Mouse (Mus musculus) heart, embryonic 14.5 days (tissue): Measurements from ENCODE around the gene Gipc3. TPM values are rescaled to one million over a fixed set of nuclear protein-coding genes. Genes with fewer than 3 reads are reported as not detected.

ENCODE experiments used
- ATAC-seq: fragments of 200-750 bp; cut with Nextera tagmentation; 2 replicates; pipeline ENCODE4 v1.8.0; 2017; ENCODE audit warnings: low read depth, moderate TSS enrichment; ENCODE audit not compliant: insufficient number of reproducible peaks, insufficient read depth, low FRiP score
- H3K27ac ChIP-seq, 2 experiments: fragments of 200-500 bp in 1 of 2; fragments of 300-500 bp in 1 of 2; sonication (generic) in 1 of 2; replicated peaks in 1 of 2; 2 replicates each; pipeline ENCODE4 v1.5.1; 2012 to 2014; ENCODE audit warnings: low read depth in 2 of 2, low read length in 2 of 2, control low read depth in 1 of 2, mild to moderate bottlenecking in 1 of 2, mixed read lengths in 1 of 2; ENCODE audit not compliant: control insufficient read depth in 1 of 2, insufficient read depth in 1 of 2
- H3K27me3 ChIP-seq: fragments of 300-500 bp; sonication (generic); 2 replicates; pipeline ENCODE4 v1.6.1; 2014; ENCODE audit warnings: mild to moderate bottlenecking, low read length, control low read depth; ENCODE audit not compliant: control insufficient read depth, insufficient read depth
- H3K36me3 ChIP-seq: fragments of 300-500 bp; sonication (generic); 2 replicates; pipeline ENCODE4 v1.6.1; 2014; ENCODE audit warnings: mild to moderate bottlenecking, control low read depth, low read length, mixed read lengths; ENCODE audit not compliant: control insufficient read depth, insufficient read depth
- H3K4me1 ChIP-seq, 2 experiments: fragments of 200-500 bp in 1 of 2; fragments of 300-500 bp in 1 of 2; sonication (generic) in 1 of 2; 2 replicates each; pipeline ENCODE4 v1.6.1; 2012 to 2014; ENCODE audit warnings: low read length in 2 of 2, control low read depth in 1 of 2, mixed read lengths in 1 of 2; ENCODE audit not compliant: control insufficient read depth in 2 of 2, insufficient read depth in 2 of 2
- H3K4me2 ChIP-seq: fragments of 300-500 bp; sonication (generic); 2 replicates; pipeline ENCODE4 v1.6.1; 2014; ENCODE audit warnings: mild to moderate bottlenecking, low read length
- H3K4me3 ChIP-seq, 2 experiments: fragments of 200-500 bp in 1 of 2; fragments of 300-500 bp in 1 of 2; sonication (generic) in 1 of 2; 2 replicates each; pipeline ENCODE4 v1.5.1; 2012 to 2014; ENCODE audit warnings: low read length in 2 of 2, mild to moderate bottlenecking in 2 of 2, control low read depth in 1 of 2, low read depth in 1 of 2, moderate library complexity in 1 of 2; ENCODE audit not compliant: control insufficient read depth in 1 of 2, insufficient read depth in 1 of 2
- H3K9ac ChIP-seq: fragments of 300-500 bp; sonication (generic); 2 replicates; pipeline ENCODE4 v1.6.1; 2014; ENCODE audit warnings: mild to moderate bottlenecking, low read length
- H3K9me3 ChIP-seq: fragments of 300-500 bp; sonication (generic); 2 replicates; pipeline ENCODE4 v1.6.1; 2016; ENCODE audit warnings: low read length, control low read depth; ENCODE audit not compliant: control insufficient read depth
- WGBS: fragments of 180-500 bp; shearing (Covaris S2); extraction: QIAGEN DNeasy Blood & Tissue Kit; methylation state at CpG from one replicate; pipeline ENCODE4 v1.1.7; 2014; 5-methylcytosine and 5-hydroxymethylcytosine counted together
- polyA plus RNA-seq: library from polyadenylated mRNA; unstranded; fragments of >200 nt; fragmentation: Nextera tagmentation; extraction: Ambion mirVana; gene quantifications from 2 replicates; pipeline ENCODE4 v1.2.1, GENCODE M21; 2014

The Gipc3 gene
- polyA plus RNA-seq, 1 experiment from 2014 or later = 0.11 TPM

DNA sequence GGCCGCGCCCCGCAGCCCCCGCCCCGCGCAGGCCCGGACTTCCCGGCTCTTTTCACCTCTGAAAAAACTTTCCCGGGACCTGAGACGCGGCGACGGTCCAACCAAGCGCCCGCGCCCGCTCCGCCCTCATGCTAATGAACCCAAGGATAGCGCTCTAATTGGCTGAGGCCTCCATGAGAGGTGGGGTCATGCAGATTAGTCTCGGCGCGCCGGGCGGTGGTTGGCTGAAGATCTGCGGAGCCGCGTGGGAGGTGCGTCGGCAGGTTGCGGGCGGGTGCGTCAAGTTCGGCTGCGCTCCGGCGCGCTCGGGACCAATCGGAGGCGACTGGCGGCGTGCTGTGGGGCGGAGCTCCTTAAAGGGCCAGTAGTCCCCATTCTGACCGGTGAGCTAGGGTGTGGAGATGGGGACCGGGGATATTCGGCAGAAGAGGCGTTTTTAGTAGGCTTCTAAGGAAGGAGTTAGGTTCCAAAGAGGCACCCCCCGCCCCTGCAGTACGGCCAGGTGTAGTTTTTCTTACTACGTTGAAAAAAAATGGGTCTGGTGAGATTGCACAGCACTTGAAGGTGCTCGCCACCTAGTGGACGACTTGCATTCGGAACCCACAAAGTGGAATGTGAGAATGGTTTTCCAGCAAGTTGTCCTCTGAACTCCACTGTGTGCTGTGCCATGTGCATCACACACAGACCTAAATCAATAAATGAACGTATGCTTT, 7.4 kb upstream of the Gipc3 start, which contains the start of gene Hmg20b:
Gene Hmg20b, minus strand, starts transcription at position 130 of the 713 bp plus-strand sequence.
- under 1% methylated on average over 54 of the region's 54 CpGs for WGBS
- Histone ChIP-seq H3K4me3 (peak within 1 kb of the TSS; percentile 67 to 85), H3K4me1 (peaks cover 17 to 28% of the 10 kb centered on the region in 2 experiments), H3K36me3 (peaks cover 31% of the 10 kb centered on the region), H3K27ac (peak within 1 kb of the TSS; percentile 52 to 84), H3K9ac (peak within 1 kb of the TSS; percentile 96), H3K9me3 (no peaks in the 10 kb centered on the region), H3K4me2 (peak within 1 kb of the TSS; percentile 98), H3K27me3 (no peaks in the 10 kb centered on the region)
- ATAC-seq = peak; percentile 93

DNA sequence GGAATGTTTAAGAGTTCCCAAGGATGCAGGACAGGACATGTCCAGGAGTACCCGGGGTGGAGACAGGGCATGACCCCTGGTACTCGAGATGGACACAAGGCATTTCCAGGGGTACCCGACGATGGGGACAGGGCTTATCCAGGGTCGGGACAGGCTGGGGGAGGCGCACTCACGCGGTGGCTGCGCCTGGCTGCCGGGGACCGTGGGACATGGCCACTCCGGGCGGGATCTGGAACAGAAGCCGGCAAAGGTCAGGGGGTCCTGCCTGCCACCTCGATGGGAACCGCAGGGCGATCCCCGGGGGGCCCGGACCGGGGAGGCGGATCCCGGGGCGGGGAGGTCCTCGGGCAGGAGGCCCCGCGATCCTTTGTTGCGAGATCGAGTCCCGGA, 6.9 kb upstream of the Gipc3 start:
- Histone ChIP-seq H3K4me1 (peaks cover 17 to 28% of the 10 kb centered on the region in 2 experiments), H3K27me3 (no peaks in the 10 kb centered on the region), H3K9ac (peak overlapping the region; percentile 96), H3K9me3 (no peaks in the 10 kb centered on the region), H3K4me3 (peak overlapping the region; percentile 66 to 85), H3K4me2 (peak overlapping the region; percentile 98), H3K36me3 (peaks cover 34% of the 10 kb centered on the region), H3K27ac (peak overlapping the region; percentile 19 to 84)
- WGBS = under 1% methylated on average over 26 of the region's 29 CpGs
- ATAC-seq = 0 out of 2 replicates have a peak, but pooled peaks have one; percentile 6

DNA sequence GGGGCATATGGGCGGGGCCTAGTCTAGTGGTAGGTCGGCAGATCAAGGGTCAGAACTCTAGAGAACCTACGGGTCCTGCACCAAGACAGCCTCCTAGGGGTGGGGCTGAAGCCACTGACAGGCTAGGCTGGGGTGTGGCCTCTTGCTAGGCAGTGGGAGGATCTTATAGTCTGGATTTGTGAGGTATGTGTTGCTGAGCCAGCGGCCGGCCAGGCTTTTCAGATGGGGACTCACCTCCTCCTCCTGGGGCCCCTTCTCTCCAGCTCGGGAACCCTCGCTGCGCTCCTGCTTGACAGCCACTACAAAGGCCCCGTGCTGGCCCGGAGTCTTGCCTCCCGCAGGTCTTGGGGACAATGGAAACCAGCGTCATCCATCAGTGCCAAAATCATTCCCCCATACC, 6.1 kb upstream of the Gipc3 start:
- WGBS = 6% methylated on average over 11 of the region's 12 CpGs
- H3K4me2 ChIP-seq = peak overlapping the region; percentile 98
- peak overlapping the region; percentile 96 for H3K9ac ChIP-seq
- H3K27me3 ChIP-seq = no peaks in the 10 kb centered on the region
- H3K9me3 ChIP-seq = no peaks in the 10 kb centered on the region
- peak overlapping the region; percentile 66 to 85 for H3K4me3 ChIP-seq
- H3K4me1 ChIP-seq = peaks cover 17 to 28% of the 10 kb centered on the region in 2 experiments
- H3K36me3 ChIP-seq = peaks cover 34% of the 10 kb centered on the region
- ATAC-seq = no peak
- H3K27ac ChIP-seq = peak overlapping the region in 1 of 2 experiments; percentile 84; a peak in 2 of 4 replicates

DNA sequence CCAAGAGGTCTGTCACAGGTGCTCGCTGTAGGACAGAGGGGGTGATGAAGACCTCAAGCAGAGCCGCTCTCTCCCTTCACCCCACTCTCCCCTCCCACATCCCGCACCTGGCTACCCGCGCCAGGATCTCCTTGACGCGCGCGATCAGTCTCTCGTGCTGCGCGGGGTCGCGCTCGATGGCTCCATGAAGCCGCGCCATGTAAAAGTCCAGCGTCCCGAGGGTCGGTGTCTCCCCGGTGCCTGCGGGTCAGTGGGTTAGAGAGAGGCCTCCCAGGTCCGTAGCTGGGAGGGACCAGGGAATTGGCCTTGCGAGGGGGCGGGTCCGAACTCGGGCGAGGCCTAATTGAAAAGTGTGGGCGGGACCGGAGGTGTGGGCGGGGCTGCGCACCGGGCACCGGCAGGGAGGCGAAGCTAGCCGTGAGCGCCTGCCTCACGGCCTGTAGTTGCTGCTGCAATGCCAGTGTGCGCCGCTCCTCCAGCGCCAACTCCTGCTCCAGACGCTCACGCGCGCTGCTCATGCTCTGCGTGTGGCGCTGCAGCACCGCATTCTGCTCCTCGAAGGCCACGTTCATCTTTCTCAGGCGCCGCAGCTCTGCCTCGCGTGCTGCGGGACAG, 3.5 kb upstream of the Gipc3 start:
- peaks cover 34% of the 10 kb centered on the region for H3K36me3 ChIP-seq
- peak overlapping the region; percentile 7; the same call in 1 of the 2 replicates for H3K9ac ChIP-seq
- H3K4me2 ChIP-seq = peak overlapping the region; percentile 49
- peaks cover 17 to 28% of the 10 kb centered on the region in 2 experiments for H3K4me1 ChIP-seq
- H3K27me3 ChIP-seq = peaks cover 19% of the 10 kb centered on the region
- WGBS = 17% methylated on average over 55 of the region's 55 CpGs
- H3K27ac ChIP-seq = no peak overlapping the region
- H3K9me3 ChIP-seq = no peaks in the 10 kb centered on the region
- H3K4me3 ChIP-seq = peak overlapping the region; percentile 4 to 10; a peak in 2 of 4 replicates
- ATAC-seq = no peak

DNA sequence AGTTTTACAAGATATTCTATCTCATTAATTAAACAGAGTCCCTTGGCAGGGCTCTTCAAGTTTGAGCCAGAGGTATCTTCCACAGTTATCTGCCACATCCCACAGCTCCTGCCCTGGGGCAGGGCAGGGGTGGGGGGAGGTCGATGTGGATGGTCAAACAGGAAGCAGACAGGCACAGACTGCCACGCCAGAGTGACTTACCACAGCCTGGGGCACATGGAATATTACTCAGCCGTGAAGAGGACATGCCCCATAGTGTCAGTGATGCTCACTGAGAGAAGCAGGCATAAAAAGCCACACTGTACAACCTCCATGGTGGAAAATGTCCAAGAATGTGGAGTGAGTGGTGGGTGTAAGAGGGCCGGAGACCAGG, 2.1 kb upstream of the Gipc3 start:
- no peak overlapping the region for H3K4me2 ChIP-seq
- H3K27ac ChIP-seq = no peak overlapping the region
- H3K36me3 ChIP-seq = peaks cover 34% of the 10 kb centered on the region
- H3K9ac ChIP-seq = no peak overlapping the region
- H3K27me3 ChIP-seq = peaks cover 19% of the 10 kb centered on the region
- no peaks in the 10 kb centered on the region for H3K9me3 ChIP-seq
- WGBS = 80% methylated on average over 4 of the region's 4 CpGs
- no peak for ATAC-seq
- H3K4me3 ChIP-seq = no peak overlapping the region
- H3K4me1 ChIP-seq = peaks cover 17 to 26% of the 10 kb centered on the region in 2 experiments

DNA sequence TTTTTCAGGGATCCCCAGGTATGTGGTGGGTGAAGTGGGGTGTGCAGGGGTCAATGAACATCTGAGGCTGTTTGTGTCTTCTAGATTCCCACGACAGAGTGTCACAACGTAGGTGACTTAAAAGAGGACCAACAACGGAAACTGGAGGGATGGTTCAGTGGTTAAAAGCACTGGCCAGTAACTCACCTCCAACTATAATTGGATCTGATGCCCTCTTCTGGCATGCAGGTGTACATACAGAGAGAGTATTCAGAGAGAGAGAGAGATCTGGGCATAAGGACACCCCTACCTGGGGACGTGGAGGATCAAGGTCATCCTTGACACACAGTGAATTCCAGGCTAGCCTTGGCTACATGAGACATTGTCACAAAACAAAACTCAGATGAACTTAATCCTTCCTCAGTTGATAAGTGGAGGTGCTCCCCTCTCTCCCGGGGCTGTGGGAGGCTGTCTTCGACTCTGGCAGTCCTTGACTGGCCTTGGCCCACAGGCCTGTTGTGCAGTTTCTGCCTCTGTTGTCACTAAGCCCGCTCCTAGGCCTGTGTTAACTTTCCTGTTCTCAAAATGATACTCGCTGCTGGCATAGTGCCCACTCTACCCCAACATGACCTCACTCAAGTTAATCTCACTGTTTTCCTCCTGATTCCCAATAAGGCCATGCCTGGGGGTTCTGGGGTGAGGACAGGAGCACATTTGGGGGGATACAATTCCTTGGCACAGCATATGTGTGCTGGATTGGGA, 1.5 kb upstream of the Gipc3 start:
- H3K27ac ChIP-seq = no peak overlapping the region; a peak in 1 of 4 replicates
- H3K4me2 ChIP-seq = no peak overlapping the region
- ATAC-seq = no peak
- H3K9me3 ChIP-seq = no peaks in the 10 kb centered on the region
- H3K36me3 ChIP-seq = peaks cover 34% of the 10 kb centered on the region
- peaks cover 17 to 26% of the 10 kb centered on the region in 2 experiments for H3K4me1 ChIP-seq
- no peak overlapping the region for H3K4me3 ChIP-seq
- peaks cover 19% of the 10 kb centered on the region for H3K27me3 ChIP-seq
- no peak overlapping the region for H3K9ac ChIP-seq
- WGBS = 35% methylated on average over 8 of the region's 8 CpGs

DNA sequence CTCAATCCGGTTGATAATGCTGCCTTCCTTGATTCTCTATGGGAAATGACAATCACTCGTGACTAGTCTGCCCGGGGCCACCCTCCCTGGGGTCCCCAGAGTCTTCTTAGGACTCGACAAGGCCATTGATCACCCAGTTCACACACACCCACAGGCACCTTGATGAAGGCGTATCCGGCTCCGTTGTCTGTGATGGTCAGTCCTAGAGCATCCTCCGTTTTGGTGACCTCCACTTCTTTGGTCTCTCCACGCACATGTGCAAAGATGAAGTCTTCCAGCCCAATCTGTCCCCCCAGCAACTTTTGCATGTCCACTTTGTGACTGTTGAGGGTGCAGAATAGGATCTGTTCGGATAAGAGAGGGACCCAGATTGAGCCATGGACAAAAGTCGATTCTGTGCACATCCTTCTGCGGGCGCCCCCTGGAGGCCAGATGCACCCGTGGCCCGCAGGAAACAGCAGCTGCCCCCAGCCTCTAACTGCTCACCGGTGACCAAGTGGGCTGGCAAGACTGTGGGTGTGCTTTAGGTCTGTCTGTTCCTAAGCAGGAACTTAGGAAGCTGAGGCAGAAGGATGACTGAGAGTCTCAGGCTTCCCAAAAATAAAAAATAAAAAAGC, 1.6 kb downstream of the Gipc3 start:
- Histone ChIP-seq H3K27me3 (peaks cover 19% of the 10 kb centered on the region), H3K4me1 (peaks cover 0 to under 1% of the 10 kb centered on the region in 2 experiments; a peak in 1 of 4 replicates), H3K4me3 (no peak overlapping the region), H3K4me2 (no peak overlapping the region), H3K9me3 (no peaks in the 10 kb centered on the region), H3K36me3 (peaks cover 12% of the 10 kb centered on the region; the same call in 1 of the 2 replicates), H3K9ac (no peak overlapping the region), H3K27ac (no peak overlapping the region)
- WGBS = 32% methylated on average over 16 of the region's 16 CpGs
- no peak for ATAC-seq
